Mouse (Mus musculus): ENCODE measurements around the gene Synrg.

Synrg gene

DNA sequence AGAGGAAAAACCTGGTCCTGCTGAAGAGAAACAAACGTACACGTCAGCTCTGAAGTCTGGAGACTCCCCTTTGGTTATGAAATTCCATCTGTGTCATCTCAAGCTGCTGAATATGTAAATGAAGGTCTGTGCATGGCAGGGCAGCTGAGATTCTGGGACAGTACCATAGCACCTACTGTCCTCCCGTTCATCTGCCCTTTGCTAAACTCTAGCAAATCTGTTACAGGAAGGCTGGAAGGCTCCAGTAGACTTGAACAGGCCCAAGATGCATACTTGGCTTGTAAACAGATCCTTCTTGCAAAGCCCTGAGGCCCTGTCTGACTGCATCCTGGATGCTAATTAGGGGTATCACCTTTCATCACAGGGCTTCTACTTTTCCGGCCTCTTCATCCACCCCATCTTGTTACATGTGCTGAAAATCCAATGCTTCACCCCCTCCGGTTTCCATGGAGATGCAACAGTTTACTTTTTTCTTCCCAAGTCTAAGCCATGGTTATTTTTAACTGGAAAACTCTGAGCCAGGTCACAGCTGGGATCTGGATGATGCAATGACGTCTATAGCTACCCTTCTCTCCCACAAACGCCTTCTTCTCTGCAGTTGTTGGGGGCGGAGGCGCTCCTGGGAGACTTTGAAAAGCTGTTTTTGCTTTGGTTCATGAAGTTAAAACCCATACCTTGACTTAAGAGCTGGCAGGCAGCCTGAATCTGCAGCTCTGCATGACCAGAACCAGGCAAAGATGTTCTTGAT, 108.8 kb downstream of the Synrg start:
- in situ Hi-C loops (cut with MboI; ENCODE audit: unreplicated experiment in 2 of 2): loop anchor here in 1 of 2 experiments (5.0 kb wide), 1 partner anchor 54 kb away; the partner anchor contains the start of genes Acaca and Tada2a

DNA sequence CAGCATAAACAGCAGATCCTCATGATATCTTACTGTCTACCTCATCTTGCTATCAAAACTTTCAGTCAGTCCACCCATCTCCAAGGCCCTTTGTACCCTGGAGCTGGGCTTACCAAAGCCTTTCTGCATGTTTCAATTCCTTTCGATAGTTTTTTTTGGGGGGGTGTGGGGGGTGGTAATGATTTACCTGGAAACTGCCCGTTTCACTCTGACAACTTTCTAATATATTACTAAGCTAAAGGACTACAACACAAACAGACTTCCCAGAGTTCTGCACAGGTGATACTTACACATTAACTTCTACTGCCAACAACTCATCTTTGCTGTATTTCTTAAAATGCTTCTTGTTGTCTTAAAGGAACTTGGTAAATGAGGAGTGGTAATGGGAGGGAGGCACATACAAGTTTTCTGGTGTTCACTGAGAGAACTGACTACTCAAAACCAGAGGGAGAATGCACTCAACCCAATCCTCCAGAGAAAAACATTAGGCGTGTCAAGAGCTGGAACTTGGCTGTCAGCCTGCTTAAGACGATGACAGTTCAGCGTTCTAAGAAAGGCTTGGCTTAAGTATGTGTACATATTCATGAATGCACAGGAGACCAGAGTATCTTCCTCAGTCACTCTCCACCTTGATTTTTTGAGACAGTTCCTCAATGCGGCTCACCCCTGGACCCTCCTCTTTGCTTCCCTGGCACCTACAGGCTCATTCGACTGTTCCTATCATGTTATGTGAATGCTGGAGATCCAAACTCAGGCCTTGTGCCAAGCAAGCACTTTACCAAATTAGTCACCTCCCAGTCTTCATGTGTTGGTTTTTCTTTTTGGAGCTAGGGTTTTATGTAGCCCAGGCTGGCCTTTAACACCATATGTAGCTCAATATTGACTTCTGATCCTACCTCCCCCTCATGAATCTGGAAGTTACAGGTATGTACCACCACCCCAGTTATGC, 109.9 kb downstream of the Synrg start:
- in situ Hi-C loops (cut with MboI; ENCODE audit: unreplicated experiment in 2 of 2): loop anchor here in 1 of 2 experiments (5.0 kb wide), 1 partner anchor 53 kb away; the partner anchor contains the start of genes Acaca and Tada2a

DNA sequence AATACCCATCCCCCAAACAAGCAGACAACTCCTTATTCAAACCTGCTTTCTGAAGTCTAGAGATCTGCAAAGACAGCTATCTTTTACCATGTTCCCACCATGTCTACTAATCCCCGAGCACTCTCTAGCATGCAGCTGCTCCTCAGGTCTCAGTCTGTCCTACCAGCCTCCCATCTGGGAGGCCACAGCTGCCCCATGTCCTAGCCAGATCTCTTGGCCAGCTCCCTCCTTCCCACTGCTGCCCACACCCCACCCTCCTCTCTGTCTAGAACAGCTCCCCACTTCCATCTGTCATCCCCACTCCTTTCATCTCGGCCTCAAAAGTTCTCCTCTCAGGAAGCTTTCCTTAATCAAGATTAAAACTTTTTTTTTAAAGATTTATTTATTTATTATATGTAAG, 112.8 kb downstream of the Synrg start:
- in situ Hi-C loops (cut with MboI; ENCODE audit: unreplicated experiment in 2 of 2): no loop called here

DNA sequence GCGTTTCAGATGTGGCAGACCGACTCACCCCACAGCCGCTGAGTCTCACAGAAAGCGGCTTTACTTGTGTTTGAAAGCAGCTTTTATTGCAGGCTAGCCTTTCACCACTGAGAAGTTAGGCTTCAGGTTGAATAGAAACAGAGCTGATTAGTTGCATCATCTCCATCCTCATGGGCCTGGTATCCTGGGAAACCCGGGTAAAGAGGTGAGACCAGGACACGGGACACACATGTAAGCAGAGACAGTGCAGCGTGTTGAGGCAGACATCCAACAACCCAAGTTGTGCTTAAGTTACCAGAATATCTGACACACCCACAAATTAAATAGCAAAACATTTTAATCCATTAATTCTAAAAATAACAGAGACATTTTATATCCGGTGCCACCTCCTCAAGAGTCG, 114.4 kb downstream of the Synrg start:
- in situ Hi-C loops (cut with MboI; ENCODE audit: unreplicated experiment in 2 of 2): no loop called here

DNA sequence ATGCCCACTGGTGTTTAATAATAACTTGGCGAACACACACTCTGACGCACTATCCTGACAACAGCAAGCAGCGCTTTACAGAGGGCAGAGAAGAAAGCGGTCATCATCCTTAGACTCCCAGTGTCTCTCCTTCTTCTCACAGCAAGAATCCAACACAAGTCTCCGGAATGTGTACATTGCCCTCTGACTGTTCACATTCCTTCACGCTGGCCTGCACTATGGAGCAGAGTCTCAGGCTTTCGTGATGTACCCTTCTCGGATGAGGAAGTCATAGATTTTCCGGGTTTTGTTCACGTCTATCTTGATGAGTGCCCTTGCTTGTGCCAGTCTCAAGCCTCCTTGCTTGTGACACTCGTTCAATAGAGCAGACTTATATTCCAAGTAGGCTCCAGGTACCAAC, 115.1 kb downstream of the Synrg start:
- in situ Hi-C loops (cut with MboI; ENCODE audit: unreplicated experiment in 2 of 2): no loop called here

DNA sequence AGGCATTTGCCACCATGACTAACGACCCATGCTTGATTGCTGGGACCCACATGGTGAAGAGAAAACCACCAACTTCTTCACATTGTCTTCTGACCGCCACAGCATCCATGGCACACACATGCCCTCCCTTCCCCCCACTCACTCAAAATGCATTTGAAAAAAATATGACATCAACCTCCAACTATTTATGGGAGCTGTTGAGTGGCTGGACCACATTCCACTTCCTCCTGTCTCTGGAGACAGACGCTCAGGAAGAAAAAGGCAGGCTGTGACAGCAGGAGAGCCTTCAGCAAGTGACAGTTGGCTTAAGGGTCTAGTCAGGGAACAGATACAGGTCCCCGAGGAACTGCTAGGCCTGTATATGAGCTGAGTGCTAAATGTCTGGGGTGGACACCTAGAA, 115.7 kb downstream of the Synrg start:
- in situ Hi-C loops (cut with MboI; ENCODE audit: unreplicated experiment in 2 of 2): no loop called here

DNA sequence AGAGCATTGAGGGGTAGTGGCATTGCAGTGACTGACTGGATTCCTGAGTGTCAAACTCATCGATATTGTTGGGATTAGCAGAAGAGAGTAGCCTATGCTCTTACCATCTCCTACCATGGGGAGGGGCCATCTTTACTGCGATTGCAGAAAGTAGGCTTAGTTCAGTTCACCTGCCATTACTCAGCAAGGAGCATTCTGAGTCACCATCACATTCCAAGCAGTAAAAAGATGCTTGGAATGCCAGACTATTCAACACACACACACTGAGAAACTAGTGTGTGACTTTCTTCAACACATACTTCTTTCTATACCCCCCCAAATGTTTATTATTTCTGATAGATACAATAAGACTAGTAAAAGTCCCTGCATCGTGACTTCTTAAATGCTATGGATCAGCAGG, 116.1 kb downstream of the Synrg start:
- in situ Hi-C loops (cut with MboI; ENCODE audit: unreplicated experiment in 2 of 2): no loop called here

DNA sequence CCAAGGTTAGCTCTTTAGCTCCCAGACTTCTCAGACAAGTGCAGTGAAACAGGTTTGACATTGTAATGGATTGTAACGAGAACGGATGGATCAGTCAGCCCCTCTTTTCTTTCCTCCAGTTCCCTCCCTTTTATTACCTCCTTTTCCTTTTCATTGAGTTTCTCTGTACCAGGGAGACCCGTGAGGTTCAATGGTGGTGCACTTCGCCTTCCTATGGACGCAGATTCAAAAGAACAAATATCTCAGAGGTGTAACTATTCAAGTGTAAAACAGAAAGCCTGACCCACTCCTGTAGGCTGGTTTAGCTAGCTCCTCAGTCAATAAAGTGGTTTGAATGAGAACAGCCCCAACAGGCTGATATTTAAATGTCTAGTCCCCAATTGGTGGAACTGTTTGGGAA, 117.7 kb downstream of the Synrg start:
- in situ Hi-C loops (cut with MboI; ENCODE audit: unreplicated experiment in 2 of 2): no loop called here

DNA sequence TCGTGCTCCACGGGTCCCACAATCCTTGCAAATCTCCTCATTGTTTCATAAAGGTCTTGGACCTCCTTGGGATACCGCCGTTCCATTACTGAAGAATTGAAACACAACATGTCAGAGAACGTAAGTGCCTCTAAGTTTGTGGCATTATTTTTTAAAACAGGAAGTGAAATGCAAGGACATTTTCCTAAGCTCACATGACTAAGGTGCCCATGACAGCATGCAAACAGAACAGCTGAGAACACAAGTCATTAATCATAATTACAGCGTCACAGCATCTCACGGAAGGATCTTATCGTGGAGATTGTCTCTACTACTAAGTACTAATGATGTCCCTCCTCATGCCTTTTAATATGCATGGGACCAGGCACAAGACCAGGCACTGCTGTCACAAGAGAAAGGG, 126.3 kb downstream of the Synrg start:
- in situ Hi-C loops (cut with MboI; ENCODE audit: unreplicated experiment in 2 of 2): no loop called here
